Mouse (Mus musculus) neural tube, postnatal 0 days (tissue): ENCODE data around the gene Tyk2. TPM values are rescaled to one million over a fixed set of nuclear protein-coding genes. Genes with fewer than 3 reads are reported as not detected.

Experiments
- microRNA-seq: library from miRNA; unstranded; fragments of <30 nt; microRNA quantifications from one replicate; pipeline ENCODE4, GENCODE M21; 2016
- polyA plus RNA-seq: library from polyadenylated mRNA; unstranded; fragments of >200 nt; fragmentation: Nextera tagmentation; extraction: Ambion mirVana; gene quantifications from 2 replicates; pipeline ENCODE4 v1.2.1, GENCODE M21; 2015

Tyk2 gene
- polyA plus RNA-seq = 6.5 and 7.0 TPM in 2 replicates

DNA sequence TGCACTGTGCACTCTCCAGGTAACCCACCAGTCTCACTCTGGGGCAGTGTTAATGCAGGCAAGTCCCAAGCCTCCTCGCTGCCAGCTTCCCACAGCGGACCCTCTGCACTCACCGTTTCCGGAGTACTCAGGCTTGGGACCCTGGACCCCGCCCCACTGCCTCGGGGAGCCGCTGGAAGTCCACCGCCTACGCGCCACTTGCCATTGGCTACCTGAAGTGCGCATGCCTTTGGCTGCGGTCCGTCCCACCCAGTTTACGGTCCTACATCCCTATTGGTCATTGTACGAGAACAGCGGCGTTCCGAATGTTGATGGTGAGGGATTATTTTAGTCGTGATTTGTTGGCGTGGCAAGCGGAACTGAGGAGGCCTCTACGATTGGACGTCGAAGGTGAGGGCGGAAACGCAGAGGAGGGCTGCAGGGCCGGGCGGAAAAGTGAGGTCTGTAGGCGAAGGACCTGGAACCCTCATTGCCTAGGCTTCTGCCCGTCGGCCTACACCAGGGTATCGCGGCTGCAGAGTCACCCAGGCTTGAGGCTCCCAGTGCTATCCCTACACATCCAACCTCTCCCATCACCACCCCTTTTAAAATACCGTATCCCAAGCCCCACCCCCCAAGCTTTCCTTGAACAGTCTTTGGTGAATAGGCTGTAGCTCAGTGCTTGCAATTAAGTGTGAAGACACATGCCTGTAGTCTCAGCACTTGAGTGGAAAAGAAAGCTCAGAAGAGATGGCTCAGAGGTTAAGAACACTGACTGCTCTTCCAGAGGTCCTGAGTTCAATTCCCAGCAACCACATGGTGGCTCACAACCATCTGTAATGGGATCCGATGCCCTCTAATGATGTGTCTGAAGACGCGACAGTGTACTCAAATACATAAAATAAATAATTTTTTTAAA lies at the start of gene Tyk2:
TSS of gene Tyk2 (minus strand) at position 185 of the 898 bp plus-strand sequence.

DNA sequence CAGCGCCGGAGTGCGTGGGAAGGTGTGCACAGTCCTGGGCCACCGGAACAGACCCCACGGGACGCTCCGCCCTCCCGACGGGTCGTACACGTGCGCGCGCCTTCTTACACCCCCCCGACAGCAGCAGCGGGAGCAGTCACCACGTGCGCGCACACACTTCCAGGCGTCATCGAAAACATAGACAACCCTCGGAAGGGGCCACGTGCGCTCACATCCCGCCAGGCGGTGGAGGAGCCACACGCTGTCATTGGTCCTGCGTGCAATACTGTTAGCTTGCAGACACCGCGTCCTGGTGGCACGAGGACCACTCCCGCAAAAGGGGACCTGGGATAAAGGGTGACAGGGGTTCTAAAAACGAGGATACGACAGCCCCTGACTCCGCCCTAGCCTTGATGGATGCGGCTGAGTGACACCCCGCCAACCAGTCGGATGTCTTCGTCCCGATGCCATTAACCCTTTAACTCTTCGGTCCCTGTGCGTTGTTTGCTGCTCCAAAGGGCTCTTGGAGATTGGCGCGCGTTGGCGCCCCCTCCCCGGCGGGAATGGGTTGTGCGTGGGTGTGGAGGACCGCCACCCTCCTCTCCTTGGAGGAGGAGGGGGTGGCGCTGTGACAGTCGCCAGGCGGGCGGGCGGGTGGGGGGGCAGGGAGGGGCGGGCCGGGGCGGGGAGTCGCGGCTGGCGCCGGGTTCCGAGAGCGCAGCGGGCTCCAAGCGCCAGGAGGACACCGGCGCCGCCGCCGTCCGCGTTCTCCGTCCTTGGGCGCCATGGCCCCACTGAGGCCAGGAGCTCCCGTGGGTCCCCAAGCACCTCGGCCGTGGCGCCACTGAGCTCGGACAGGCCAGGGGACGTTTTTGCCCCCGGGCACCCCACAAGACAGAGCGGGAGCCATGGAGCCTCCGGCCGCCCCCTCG lies 34.3 kb upstream of the Tyk2 start, which contains the start of gene Pde4a:
TSS of gene Pde4a (plus strand) at position 674 of the 911 bp plus-strand sequence.

DNA sequence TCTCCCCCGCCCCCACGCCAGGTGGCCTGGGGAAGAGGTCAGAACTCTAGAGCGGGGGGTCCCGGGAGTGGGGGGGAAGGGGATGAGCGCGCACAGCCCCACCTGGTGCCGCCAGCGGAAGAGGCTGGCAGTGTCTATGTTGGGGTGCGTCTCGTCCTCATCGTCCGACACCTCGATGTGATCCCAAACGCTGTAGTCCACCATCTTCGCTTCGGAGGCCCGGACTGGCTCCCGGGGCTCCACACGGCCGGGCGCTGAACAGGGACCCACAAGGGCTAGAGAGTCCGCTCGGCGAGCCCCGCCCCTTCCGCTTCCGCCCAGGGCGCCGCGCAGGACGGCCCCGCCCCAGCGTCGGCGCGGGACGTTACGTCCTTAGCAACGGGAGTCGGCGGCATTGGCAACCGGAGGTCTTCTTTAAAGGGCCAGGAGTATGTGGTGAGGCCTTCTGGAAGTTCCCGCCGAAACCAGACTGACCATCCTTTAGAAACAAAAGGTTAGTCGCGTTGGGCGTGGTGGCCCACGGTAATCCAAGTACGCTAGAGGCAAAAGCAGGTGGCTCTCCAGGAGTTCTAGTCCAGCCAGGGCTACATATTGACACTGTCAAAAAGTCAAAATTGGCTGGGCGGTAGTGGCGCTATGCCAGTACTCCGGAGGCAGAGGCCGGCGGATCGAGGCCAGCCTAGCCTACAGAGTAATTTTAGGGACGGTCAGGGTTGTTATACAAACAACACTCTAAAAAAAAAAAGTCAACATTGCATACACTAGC lies 18.8 kb upstream of the Tyk2 start, which contains the start of gene Cdc37:
TSS of gene Cdc37 (minus strand) at position 329 of the 766 bp plus-strand sequence.

DNA sequence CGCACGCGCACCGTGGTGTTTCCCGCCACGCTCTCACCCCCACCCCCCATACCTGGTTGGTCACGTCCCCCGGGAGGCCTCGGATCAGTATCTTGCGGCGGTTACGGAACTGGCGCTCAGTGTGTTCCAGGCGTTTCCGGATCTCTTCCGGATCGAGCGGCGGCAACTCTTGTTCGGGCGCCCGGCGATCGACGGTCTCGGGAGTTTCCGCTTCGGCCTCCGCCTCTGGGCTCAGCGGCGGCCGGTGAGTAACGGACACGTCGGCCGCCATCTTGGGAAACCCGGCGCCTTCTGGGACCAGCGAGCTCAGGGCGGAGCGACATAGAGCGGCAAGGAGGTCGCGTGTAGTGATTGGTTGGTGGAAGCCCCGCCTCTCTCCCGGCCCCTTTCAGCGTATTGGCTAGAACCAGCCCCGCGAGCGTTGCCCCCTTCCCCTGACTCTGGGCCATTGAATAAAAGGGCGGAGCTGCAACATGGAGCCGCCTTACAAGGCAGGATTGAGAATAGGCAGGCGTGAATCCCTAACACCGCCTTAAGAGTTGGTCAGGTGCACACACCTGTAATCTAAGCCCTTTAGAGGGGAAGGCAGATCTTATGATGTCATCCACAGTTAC lies 39.2 kb downstream of the Tyk2 start, which contains the start of the genes Gm38431 and Raver1:
TSS of gene Gm38431 (minus strand) at position 291 of the 614 bp plus-strand sequence.
TSS of gene Raver1 (minus strand) at position 302 of the 614 bp plus-strand sequence.

DNA sequence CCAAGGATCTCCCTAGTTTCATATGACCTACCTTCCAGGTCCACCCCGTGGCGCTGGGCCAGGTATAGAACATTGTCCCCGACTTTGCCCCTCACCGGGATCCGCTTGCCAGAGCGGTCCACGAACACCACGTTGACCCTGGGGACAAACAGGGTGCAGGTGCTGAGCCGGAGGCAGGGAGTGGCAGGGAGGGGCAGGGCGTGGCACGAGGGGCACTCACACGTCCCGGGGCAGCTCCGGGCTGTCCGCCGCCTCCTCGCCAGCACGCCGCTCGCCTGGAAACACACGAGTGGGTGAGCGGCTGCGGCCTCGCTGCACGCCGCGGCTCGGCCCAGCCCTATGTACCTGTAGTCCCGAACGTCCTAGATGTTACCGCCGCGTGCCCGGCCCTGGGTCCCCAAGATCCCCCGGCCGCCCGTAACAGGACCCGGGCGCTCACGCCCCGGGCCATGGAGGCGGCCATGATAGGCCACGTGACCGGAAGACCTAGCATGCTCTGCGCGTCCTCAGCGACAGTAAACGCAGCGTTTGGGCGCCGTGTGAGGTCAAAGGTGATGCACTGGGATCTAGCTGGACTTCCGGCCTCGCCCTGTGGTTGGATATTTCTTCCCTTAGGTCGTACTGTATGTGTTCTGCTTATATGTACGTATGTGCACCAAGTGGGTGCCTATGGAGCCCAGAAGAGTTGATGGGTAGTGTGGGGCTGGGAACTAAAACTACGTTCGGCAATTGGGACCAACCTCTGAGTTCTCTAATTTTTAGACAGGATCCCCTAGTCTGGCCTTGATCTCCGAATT lies 57.8 kb downstream of the Tyk2 start, which contains the start of the genes Gm49373 and Fdx1l:
TSS of gene Gm49373 (minus strand) at position 53 of the 797 bp plus-strand sequence.
TSS of gene Fdx1l (minus strand) at position 571 of the 797 bp plus-strand sequence.

DNA sequence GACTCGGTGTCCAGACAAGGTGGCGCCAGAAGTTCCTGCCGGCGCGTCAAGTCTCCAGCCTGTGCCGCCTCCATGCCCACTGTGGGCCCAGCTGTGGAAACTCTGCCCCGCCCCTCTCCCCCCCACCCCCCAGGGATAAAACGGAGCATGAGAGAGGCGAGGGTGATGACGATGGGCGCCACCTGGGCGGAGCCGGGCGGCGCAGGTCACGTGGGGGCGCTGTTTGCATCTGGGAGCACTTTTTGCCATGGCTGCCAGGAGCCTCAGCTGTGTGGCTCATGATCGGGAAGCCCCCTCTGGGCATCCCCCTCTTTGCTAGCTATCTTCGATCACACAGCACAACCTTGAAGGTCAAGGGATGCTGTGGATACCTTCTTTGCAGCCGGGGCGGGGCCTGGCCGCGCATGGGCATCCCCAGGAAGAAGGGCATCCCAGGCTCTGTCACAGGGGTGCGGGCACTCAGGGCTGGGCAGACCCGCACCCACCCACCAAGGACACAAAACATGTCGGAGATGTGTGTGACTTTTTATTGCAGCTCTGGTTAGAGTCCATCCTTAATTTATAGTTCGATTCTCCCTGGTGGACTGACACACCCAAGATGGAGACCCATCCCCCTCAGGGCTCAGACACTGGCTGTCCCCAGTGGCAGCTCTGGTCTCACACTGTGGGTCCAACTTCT lies 63.9 kb downstream of the Tyk2 start, which contains the start of gene Zglp1:
TSS of gene Zglp1 (minus strand) at position 88 of the 679 bp plus-strand sequence.

Small RNA genes lying within 50 kb of the gene (microRNA-seq; reads per million reads assigned to microRNA genes)
- not detected for gene Mir7082

Other genes starting within 250 kb of the Tyk2 start
- gene Ppan, start 243.1 kb downstream of the Tyk2 start, polyA plus RNA-seq = 37.3 and 39.7 TPM in 2 replicates
- gene Eif3g, start 232.6 kb downstream of the Tyk2 start, polyA plus RNA-seq = 211 and 231 TPM in 2 replicates
- 32.3 and 33.8 TPM in 2 replicates for gene Dnmt1, start 171.4 kb downstream of the Tyk2 start, polyA plus RNA-seq
- 7.4 and 10.6 TPM in 2 replicates for gene S1pr2, start 154.5 kb downstream of the Tyk2 start, polyA plus RNA-seq
- gene Mrpl4, start 128.5 kb downstream of the Tyk2 start, polyA plus RNA-seq = 133 and 135 TPM in 2 replicates
- gene Icam1, start 115.3 kb downstream of the Tyk2 start, polyA plus RNA-seq = 3.2 and 3.8 TPM in 2 replicates
- 0.57 TPM in 1 of 2 replicates, not detected in the other for gene Icam4, start 101.9 kb downstream of the Tyk2 start, polyA plus RNA-seq
- gene Icam5, start 99.2 kb downstream of the Tyk2 start, polyA plus RNA-seq = 4.0 and 4.1 TPM in 2 replicates
- gene Zglp1, start 64.2 kb downstream of the Tyk2 start, polyA plus RNA-seq = 0.49 and 2.1 TPM in 2 replicates
- gene Gm49373, start 58.1 kb downstream of the Tyk2 start, polyA plus RNA-seq = 1.1 and 1.2 TPM in 2 replicates
- 86.5 and 102 TPM in 2 replicates for gene Fdx1l, start 57.6 kb downstream of the Tyk2 start, polyA plus RNA-seq
- 0.35 and 0.42 TPM in 2 replicates for gene Gm38431, start 39.2 kb downstream of the Tyk2 start, polyA plus RNA-seq
- gene Raver1, start 39.2 kb downstream of the Tyk2 start, polyA plus RNA-seq = 16.6 and 21.1 TPM in 2 replicates
- 152 and 155 TPM in 2 replicates for gene Cdc37, start 18.7 kb upstream of the Tyk2 start, polyA plus RNA-seq
- gene Pde4a, start 34.5 kb upstream of the Tyk2 start, polyA plus RNA-seq = 49.6 and 56.9 TPM in 2 replicates
- gene Keap1, start 108.1 kb upstream of the Tyk2 start, polyA plus RNA-seq = 60.8 and 64.1 TPM in 2 replicates
- 5.5 and 5.9 TPM in 2 replicates for gene S1pr5, start 117.2 kb upstream of the Tyk2 start, polyA plus RNA-seq
- gene Atg4d, start 134.1 kb upstream of the Tyk2 start, polyA plus RNA-seq = 41.7 and 48.3 TPM in 2 replicates
- 11.8 and 12.0 TPM in 2 replicates for gene Kri1, start 156.7 kb upstream of the Tyk2 start, polyA plus RNA-seq
- gene Cdkn2d, start 160.2 kb upstream of the Tyk2 start, polyA plus RNA-seq = 157 and 165 TPM in 2 replicates
- 3.5 and 4.4 TPM in 2 replicates for gene Ap1m2, start 181.1 kb upstream of the Tyk2 start, polyA plus RNA-seq
- 47.3 and 53.9 TPM in 2 replicates for gene Slc44a2, start 189.5 kb upstream of the Tyk2 start, polyA plus RNA-seq
- 156 and 169 TPM in 2 replicates for gene Ilf3, start 236.6 kb upstream of the Tyk2 start, polyA plus RNA-seq